Mouse (Mus musculus) heart, embryonic 12.5 days (tissue): ENCODE results near the gene Gm5737. TPM values are rescaled to one million over a fixed set of nuclear protein-coding genes. Genes with fewer than 3 reads are reported as not detected.

Experiments
- ATAC-seq: fragments of 200-750 bp; cut with Nextera tagmentation; 2 replicates; pipeline ENCODE4 v1.8.0; 2017; ENCODE audit warnings: moderate TSS enrichment, moderate library complexity; ENCODE audit not compliant: insufficient number of reproducible peaks, low FRiP score
- H3K27ac ChIP-seq: fragments of 300-500 bp; sonication (generic); 2 replicates; pipeline ENCODE4 v1.5.1; 2016; ENCODE audit warnings: mild to moderate bottlenecking, moderate library complexity; ENCODE audit not compliant: poor library complexity, severe bottlenecking
- H3K27me3 ChIP-seq: fragments of 300-500 bp; sonication (generic); replicated peaks from 2 replicates; pipeline ENCODE4 v1.6.1; 2016; ENCODE audit warnings: mild to moderate bottlenecking, moderate library complexity
- H3K36me3 ChIP-seq: fragments of 300-500 bp; sonication (generic); 2 replicates; pipeline ENCODE4 v1.6.1; 2016; ENCODE audit warnings: mild to moderate bottlenecking, moderate library complexity
- H3K4me1 ChIP-seq: fragments of 300-500 bp; sonication (generic); replicated peaks from 2 replicates; pipeline ENCODE4 v1.6.1; 2016; ENCODE audit warnings: mild to moderate bottlenecking
- H3K4me2 ChIP-seq: fragments of 300-500 bp; sonication (generic); 2 replicates; pipeline ENCODE4 v1.6.1; 2016; ENCODE audit warnings: mild to moderate bottlenecking, moderate library complexity
- H3K4me3 ChIP-seq: fragments of 300-500 bp; sonication (generic); 2 replicates; pipeline ENCODE4 v1.5.1; 2016; ENCODE audit warnings: mild to moderate bottlenecking
- H3K9ac ChIP-seq: fragments of 300-500 bp; sonication (generic); 2 replicates; pipeline ENCODE4 v1.6.1; 2016; ENCODE audit warnings: mild to moderate bottlenecking, moderate library complexity
- H3K9me3 ChIP-seq: fragments of 300-500 bp; sonication (generic); replicated peaks from 2 replicates; pipeline ENCODE4 v1.6.1; 2016; ENCODE audit warnings: mild to moderate bottlenecking, moderate library complexity
- WGBS: fragments of 180-500 bp; shearing (Covaris S2); methylation state at CpG from one replicate; pipeline ENCODE4 v1.1.7; 2016; 5-methylcytosine and 5-hydroxymethylcytosine counted together
- polyA plus RNA-seq: library from polyadenylated mRNA; unstranded; fragments of >200 nt; fragmentation: Nextera tagmentation; extraction: Ambion mirVana; gene quantifications from 2 replicates; pipeline ENCODE4 v1.2.1, GENCODE M21; 2016

The Gm5737 gene
- polyA plus RNA-seq, 1 experiment from 2014 or later, result not detected

DNA sequence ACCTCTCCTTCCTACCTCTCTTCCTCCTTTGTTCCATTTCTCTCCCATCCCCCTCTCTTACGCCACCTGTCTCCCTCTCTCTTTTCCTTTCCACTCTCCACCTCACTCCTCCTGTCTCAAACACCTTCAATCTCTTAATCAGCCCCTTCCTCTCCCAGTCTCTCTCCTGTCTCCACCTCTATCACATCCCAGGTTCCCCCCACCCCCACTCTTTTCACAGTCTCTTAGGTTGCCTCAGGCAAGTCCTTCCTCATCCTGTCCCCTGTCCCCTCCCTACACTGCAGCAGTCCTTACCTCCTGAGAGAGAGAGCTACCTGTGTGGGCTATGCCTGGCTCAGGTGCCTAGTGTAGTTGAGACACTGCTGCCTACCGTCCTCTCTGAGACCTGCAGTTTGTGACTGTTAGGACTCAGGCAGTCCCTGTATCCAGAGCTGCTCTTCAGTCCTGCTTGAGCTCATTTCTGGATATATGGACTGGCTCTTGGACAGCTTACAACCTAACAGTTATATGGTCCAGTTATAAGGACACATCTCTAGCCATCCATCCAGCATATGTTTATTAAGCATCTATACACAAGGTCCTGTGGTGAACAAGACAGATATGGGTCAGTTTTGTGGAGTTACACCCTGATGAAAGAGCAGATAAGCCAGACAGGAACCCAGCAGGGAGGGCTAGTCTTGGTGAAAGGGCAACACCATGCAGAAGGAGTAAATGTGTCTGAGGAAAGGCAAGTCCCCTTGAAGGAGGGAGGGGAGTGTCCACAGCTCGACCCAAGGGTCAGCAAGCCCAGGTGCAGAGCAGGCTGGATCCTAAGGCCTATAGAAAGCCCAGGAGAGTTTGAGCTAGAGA, 63.6 kb downstream of the Gm5737 start:
- 52% methylated on average over 3 of the region's 3 CpGs for WGBS
- H3K9me3 ChIP-seq, result no peaks in the 10 kb centered on the region
- H3K9ac ChIP-seq, result no peak overlapping the region; the same call in 1 of the 2 replicates
- peaks cover 25% of the 10 kb centered on the region for H3K4me1 ChIP-seq
- ATAC-seq, result peak; percentile 61; the same call in 1 of the 2 replicates
- peak overlapping the region; percentile 18; the same call in 1 of the 2 replicates for H3K27ac ChIP-seq
- no peak overlapping the region for H3K4me2 ChIP-seq
- H3K36me3 ChIP-seq, result peaks cover 7% of the 10 kb centered on the region; the same call in 1 of the 2 replicates
- no peaks in the 10 kb centered on the region for H3K27me3 ChIP-seq
- H3K4me3 ChIP-seq, result no peak overlapping the region

DNA sequence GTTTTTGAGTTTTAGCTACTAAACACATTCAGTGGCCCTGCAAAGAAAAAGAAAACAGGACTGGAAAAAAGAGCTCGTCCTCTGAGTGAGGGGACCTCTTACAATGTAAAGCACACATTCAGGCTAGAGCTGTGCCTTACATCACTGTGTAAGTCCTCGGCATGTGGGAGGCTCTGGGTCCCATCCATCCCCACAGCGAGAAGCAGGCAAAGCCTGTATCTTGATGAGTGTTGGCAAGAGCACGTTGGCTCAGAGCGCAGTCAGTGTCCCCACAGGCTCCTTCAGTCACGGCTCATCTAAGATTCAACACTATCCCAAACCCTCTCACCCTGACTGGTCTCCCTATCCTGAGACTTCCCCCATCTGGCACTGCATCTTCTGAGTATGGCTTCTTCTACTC, 66.1 kb downstream of the Gm5737 start:
- no peak for ATAC-seq
- Histone ChIP-seq H3K4me3 (no peak overlapping the region), H3K27me3 (no peaks in the 10 kb centered on the region), H3K4me2 (no peak overlapping the region), H3K36me3 (peaks cover 8% of the 10 kb centered on the region; the same call in 1 of the 2 replicates), H3K9me3 (no peaks in the 10 kb centered on the region), H3K4me1 (peaks cover 19% of the 10 kb centered on the region), H3K9ac (no peak overlapping the region), H3K27ac (no peak overlapping the region)
- WGBS, result 63% methylated on average over 6 of the region's 6 CpGs

DNA sequence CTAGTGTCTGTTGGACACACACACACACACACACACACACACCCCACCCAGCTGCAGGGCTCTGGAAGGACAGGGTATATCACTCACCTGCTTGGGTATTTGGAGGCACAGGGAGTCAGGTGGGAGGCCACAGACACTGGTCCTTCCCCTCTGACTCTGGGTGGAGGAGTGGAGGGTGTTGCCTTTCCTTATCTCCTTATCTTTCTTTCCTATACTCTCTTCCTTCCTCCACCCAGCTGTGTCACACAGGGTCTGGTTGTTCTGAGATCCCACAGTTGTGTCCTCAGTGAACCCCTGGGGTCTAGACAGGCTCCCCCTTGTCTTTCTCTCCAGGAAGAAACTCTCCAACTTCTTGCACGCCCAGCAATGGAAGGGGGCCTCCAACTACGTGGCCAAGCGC, 67.8 kb downstream of the Gm5737 start:
- Histone ChIP-seq H3K27ac (no peak overlapping the region), H3K36me3 (peaks cover 23% of the 10 kb centered on the region), H3K27me3 (no peaks in the 10 kb centered on the region), H3K4me1 (peaks cover 16% of the 10 kb centered on the region), H3K9ac (no peak overlapping the region), H3K9me3 (0 out of 2 replicates have a peak, but pooled peaks cover 2% of the 10 kb centered on the region), H3K4me3 (no peak overlapping the region), H3K4me2 (no peak overlapping the region)
- no peak for ATAC-seq
- WGBS, result 86% methylated on average over 3 of the region's 3 CpGs

DNA sequence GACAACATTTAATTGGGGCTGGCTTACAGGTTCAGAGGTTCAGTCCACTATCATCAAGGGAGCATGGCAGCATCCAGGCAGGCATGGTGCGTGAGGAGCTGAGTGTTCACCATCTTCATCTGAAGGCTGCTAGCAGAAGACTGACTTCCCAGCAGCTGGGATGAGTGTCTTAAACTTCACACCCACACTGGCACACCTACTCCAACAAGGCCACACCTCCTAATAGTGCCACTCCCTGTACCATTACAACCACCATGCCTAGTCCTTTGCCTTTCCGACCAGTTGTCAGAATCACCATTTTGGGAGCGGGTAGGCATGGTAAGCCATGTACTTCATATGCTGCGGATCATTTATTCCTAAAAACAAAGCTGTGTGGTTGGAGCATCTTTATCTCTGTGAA, 68.6 kb downstream of the Gm5737 start:
- Histone ChIP-seq H3K9ac (no peak overlapping the region), H3K36me3 (peaks cover 29% of the 10 kb centered on the region), H3K27me3 (no peaks in the 10 kb centered on the region), H3K4me1 (peaks cover 8% of the 10 kb centered on the region), H3K4me2 (no peak overlapping the region), H3K9me3 (0 out of 2 replicates have a peak, but pooled peaks cover 2% of the 10 kb centered on the region), H3K27ac (no peak overlapping the region), H3K4me3 (no peak overlapping the region)
- no peak for ATAC-seq
- WGBS, result 96% methylated on average over 4 of the region's 4 CpGs

Other genes with a start within 250 kb of the Gm5737 start
- gene Uqcrc2, start 177.2 kb upstream of the Gm5737 start, polyA plus RNA-seq, result 409 and 430 TPM in 2 replicates
- 0.27 and 0.39 TPM in 2 replicates for gene Pdzd9, start 142.0 kb upstream of the Gm5737 start, polyA plus RNA-seq
- 15.4 and 16.1 TPM in 2 replicates for gene Mosmo, start 134.7 kb upstream of the Gm5737 start, polyA plus RNA-seq
- gene Vwa3a, start 73.0 kb upstream of the Gm5737 start, polyA plus RNA-seq, result 0.98 and 1.3 TPM in 2 replicates
- 14.9 and 17.1 TPM in 2 replicates for gene Eef2k, start 30.5 kb downstream of the Gm5737 start, polyA plus RNA-seq
- 24.4 and 25.9 TPM in 2 replicates for gene Polr3e, start 105.4 kb downstream of the Gm5737 start, polyA plus RNA-seq
- gene Cdr2, start 169.9 kb downstream of the Gm5737 start, polyA plus RNA-seq, result 16.1 and 17.8 TPM in 2 replicates
- 0.43 and 0.45 TPM in 2 replicates for gene Mfsd13b, start 170.1 kb downstream of the Gm5737 start, polyA plus RNA-seq
- 116 TPM in 2 replicates for gene Mettl9, start 222.1 kb downstream of the Gm5737 start, polyA plus RNA-seq